8 mouse cellular contexts compared by ENCODE assay signal in genomic region chr11:97404761-97405190, GRCm38 (mm10). TPM values are rescaled to one million over a fixed set of nuclear protein-coding genes. Genes with fewer than 3 reads are reported as not detected.
DNase-seq lines count a peak whose midpoint lies in the region; ATAC-seq and TF ChIP-seq lines count a peak whose summit lies in the region.

No protein-coding gene starts in this region.

- no peak for TF ChIP-seq POLR2A in bone marrow macrophage, adult 2 months (IDR thresholded peaks at IDR 0.05; ENCODE audit: borderline replicate concordance, low read depth, low read length)

- WGBS in heart, postnatal 0 days: 5% methylated on average over 11 of the region's 11 CpGs

- H3K4me1 ChIP-seq in bone marrow macrophage, adult 2 months (ENCODE audit: control insufficient read depth, insufficient read depth, low read length): peaks cover 21% of the 10 kb centered on the region
- peaks cover 33% of the 10 kb centered on the region for H3K4me1 ChIP-seq in heart, postnatal 0 days (ENCODE audit: control insufficient read depth, insufficient read depth)

- H3K27me3 ChIP-seq in heart, postnatal 0 days (ENCODE audit: control insufficient read depth, insufficient read depth, low read length): no peaks in the 10 kb centered on the region

- no peak for TF ChIP-seq EP300 in heart, postnatal 0 days (IDR thresholded peaks at IDR 0.05; ENCODE audit: low read depth)

- no peak for TF ChIP-seq CTCF in left cerebral cortex, adult 2 months (IDR thresholded peaks at IDR 0.05)
- TF ChIP-seq CTCF in bone marrow macrophage, adult 2 months (IDR thresholded peaks at IDR 0.05; ENCODE audit: low read depth, low read length): no peak
- TF ChIP-seq CTCF in heart, postnatal 0 days (IDR thresholded peaks at IDR 0.05; ENCODE audit: low read depth): no peak

- H3K27ac ChIP-seq in left cerebral cortex, adult 2 months: peak overlapping the region; percentile 77
- H3K27ac ChIP-seq in bone marrow macrophage, adult 2 months (ENCODE audit: insufficient read depth, low read depth, low read length): no peak overlapping the region
- H3K27ac ChIP-seq in heart, postnatal 0 days (ENCODE audit: low read depth): no peak overlapping the region

- H3K36me3 ChIP-seq in heart, postnatal 0 days (replicated peaks; ENCODE audit: control insufficient read depth, insufficient read depth, low read length): no peaks in the 10 kb centered on the region

- peak overlapping the region; percentile 73 for H3K4me3 ChIP-seq in left cerebral cortex, adult 2 months
- peak overlapping the region; percentile 57 for H3K4me3 ChIP-seq in bone marrow macrophage, adult 2 months (ENCODE audit: insufficient read depth, low read length)
- peak overlapping the region; percentile 51 for H3K4me3 ChIP-seq in heart, postnatal 0 days (ENCODE audit: low read depth, low read length)

- no peak for DNase-seq in left cerebral cortex, adult 2 months (ENCODE audit: extremely low spot score in 1 of 2, low spot score in 2 of 2)
- no peak for DNase-seq in left cerebral cortex, postnatal 36 days (ENCODE audit: low spot score in 2 of 2)
- DNase-seq in heart, postnatal 0 days (ENCODE audit: low spot score): no peak
- DNase-seq in lung, postnatal 10 days: peak; percentile 59
- no peak for DNase-seq in layer of hippocampus, adult 11-12 months (ENCODE audit: low spot score)
- no peak for DNase-seq in urinary bladder, postnatal 25 days (ENCODE audit: low spot score)
- DNase-seq in left cerebral cortex, adult 11 months (ENCODE audit: low spot score): no peak

- peak overlapping the region; percentile 49 for H3K9ac ChIP-seq in heart, postnatal 0 days (replicated peaks; ENCODE audit: low read depth, low read length)

- intact Hi-C loops in left cerebral cortex, adult 2 months (cut with DNase I): no loop called here
- intact Hi-C loops in left cerebral cortex, postnatal 36 days (cut with DNase I): no loop called here

- H3K4me2 ChIP-seq in heart, postnatal 0 days (ENCODE audit: low read depth, low read length): peak overlapping the region; percentile 94

- H3K9me3 ChIP-seq in heart, postnatal 0 days (replicated peaks; ENCODE audit: control insufficient read depth, low read length): no peaks in the 10 kb centered on the region

- no peak for ATAC-seq in heart, postnatal 0 days (ENCODE audit: insufficient read depth, low read depth)

RNA-seq across cellular contexts. Expression of gene Arhgap23, which starts 10.6 kb away (rescaled TPM):
- 10 to 100 TPM; 64.4 to 78.6 TPM for total RNA-seq in left cerebral cortex, adult 2 months (2021)
- total RNA-seq in left cerebral cortex, postnatal 36 days (2021): 10 to 100 TPM; 68.0 to 74.4 TPM
- 7.5 and 9.2 TPM in 2 replicates for polyA plus RNA-seq in bone marrow macrophage, adult 2 months (2012; ENCODE audit: insufficient read depth, insufficient read length, missing spikeins)
- 44.0 and 53.5 TPM in 2 replicates for total RNA-seq in heart, postnatal 0 days (2014; rRNA removed; ENCODE audit: low replicate concordance)
- polyA plus RNA-seq in heart, postnatal 0 days (2015; fragmentation: Nextera tagmentation; extraction: Ambion mirVana): 3.7 and 3.8 TPM in 2 replicates

RNA-seq across cellular contexts. Expression of gene Socs7, which starts 42.4 kb away (rescaled TPM):
- 10 to 100 TPM; 87.2 to 91.9 TPM for total RNA-seq in left cerebral cortex, adult 2 months (2021)
- 10 to 100 TPM; 78.0 to 87.2 TPM for total RNA-seq in left cerebral cortex, postnatal 36 days (2021)
- 9.2 and 10.3 TPM in 2 replicates for polyA plus RNA-seq in bone marrow macrophage, adult 2 months (2012; ENCODE audit: insufficient read depth, insufficient read length, missing spikeins)
- total RNA-seq in heart, postnatal 0 days (2014; rRNA removed; ENCODE audit: low replicate concordance): 15.4 and 20.7 TPM in 2 replicates
- polyA plus RNA-seq in heart, postnatal 0 days (2015; fragmentation: Nextera tagmentation; extraction: Ambion mirVana): 1.6 and 2.1 TPM in 2 replicates

RNA-seq across cellular contexts. Expression of gene Gpr179, which starts 52.9 kb away (rescaled TPM):
- total RNA-seq in left cerebral cortex, adult 2 months (2021): under 1 TPM; 0.18 to 0.37 TPM
- total RNA-seq in left cerebral cortex, postnatal 36 days (2021): under 1 TPM; 0.39 to 0.52 TPM
- polyA plus RNA-seq in bone marrow macrophage, adult 2 months (2012; ENCODE audit: insufficient read depth, insufficient read length, missing spikeins): 0.12 TPM in 1 of 2 replicates, not detected in the other
- 0.12 TPM in 1 of 2 replicates, not detected in the other for total RNA-seq in heart, postnatal 0 days (2014; rRNA removed; ENCODE audit: low replicate concordance)
- not detected in 2 replicates for polyA plus RNA-seq in heart, postnatal 0 days (2015; fragmentation: Nextera tagmentation; extraction: Ambion mirVana)
